Mouse (Mus musculus) mature B cell (primary cell): Measurements from ENCODE around the gene Ssbp4.

Experiments used
- in situ Hi-C: fragments of 300-500 bp; cut with MboI; formaldehyde crosslinking; loops from 2 replicates; pipeline ENCODE4 v1.14.3; 2019

Gene Ssbp4

GRCm38 (mm10) chr8:70608749-70609367 lies at the start of gene Ssbp4:
Ssbp4 (minus strand) TSS chr8:70608872.
- in situ Hi-C loops: no loop called here

GRCm38 (mm10) chr8:70657739-70658138 lies 49.1 kb upstream of the Ssbp4 start:
- in situ Hi-C loops: no loop called here

GRCm38 (mm10) chr8:70657214-70657613 lies 48.5 kb upstream of the Ssbp4 start:
- in situ Hi-C loops: no loop called here

- in situ Hi-C loops: no loop called here
Measured at GRCm38 (mm10) chr8:70656193-70656790, 47.6 kb upstream of the Ssbp4 start.

GRCm38 (mm10) chr8:70655469-70655868 lies 46.8 kb upstream of the Ssbp4 start:
- in situ Hi-C loops: no loop called here

- in situ Hi-C loops: no loop called here
Measured at GRCm38 (mm10) chr8:70654121-70654520, 45.4 kb upstream of the Ssbp4 start.

GRCm38 (mm10) chr8:70653226-70653625 lies 44.6 kb upstream of the Ssbp4 start:
- in situ Hi-C loops: no loop called here

- in situ Hi-C loops: no loop called here
Measured at GRCm38 (mm10) chr8:70650351-70650750, 41.7 kb upstream of the Ssbp4 start.

GRCm38 (mm10) chr8:70649324-70649723 lies 40.7 kb upstream of the Ssbp4 start:
- in situ Hi-C loops: no loop called here

GRCm38 (mm10) chr8:70648921-70649320 lies 40.2 kb upstream of the Ssbp4 start:
- in situ Hi-C loops: no loop called here

- in situ Hi-C loops: no loop called here
Measured at GRCm38 (mm10) chr8:70648164-70648442, 39.4 kb upstream of the Ssbp4 start.

- in situ Hi-C loops: no loop called here
Measured at GRCm38 (mm10) chr8:70647343-70648163, 38.9 kb upstream of the Ssbp4 start.

GRCm38 (mm10) chr8:70646775-70647174 lies 38.1 kb upstream of the Ssbp4 start:
- in situ Hi-C loops: no loop called here

- in situ Hi-C loops: no loop called here
Measured at GRCm38 (mm10) chr8:70646369-70646768, 37.7 kb upstream of the Ssbp4 start.

- in situ Hi-C loops: no loop called here
Measured at GRCm38 (mm10) chr8:70645501-70646224, 37.0 kb upstream of the Ssbp4 start.

- in situ Hi-C loops: no loop called here
Measured at GRCm38 (mm10) chr8:70644065-70644464, 35.4 kb upstream of the Ssbp4 start.

- in situ Hi-C loops: no loop called here
Measured at GRCm38 (mm10) chr8:70643019-70643418, 34.3 kb upstream of the Ssbp4 start.

GRCm38 (mm10) chr8:70638752-70639151 lies 30.1 kb upstream of the Ssbp4 start:
- in situ Hi-C loops: no loop called here

- in situ Hi-C loops: no loop called here
Measured at GRCm38 (mm10) chr8:70636838-70637237, 28.2 kb upstream of the Ssbp4 start.

GRCm38 (mm10) chr8:70635527-70635926 lies 26.9 kb upstream of the Ssbp4 start:
- in situ Hi-C loops: no loop called here

- in situ Hi-C loops: no loop called here
Measured at GRCm38 (mm10) chr8:70634066-70634465, 25.4 kb upstream of the Ssbp4 start.

GRCm38 (mm10) chr8:70632346-70632892 lies 23.7 kb upstream of the Ssbp4 start, which contains the start of gene Gdf15:
Gdf15 (minus strand) TSS chr8:70632456.
- in situ Hi-C loops: no loop called here
